Mouse (Mus musculus) neural tube, embryonic 14.5 days (tissue): ENCODE results near the gene Gm20532. TPM values are rescaled to one million over a fixed set of nuclear protein-coding genes. Genes with fewer than 3 reads are reported as not detected.
A peak's percentile ranks its signal among the peaks of the same experiment; 100 is the strongest.

ENCODE experiments used
- ATAC-seq: fragments of 200-750 bp; cut with Nextera tagmentation; 2 replicates; pipeline ENCODE4 v1.8.0; 2017; ENCODE audit warnings: low read depth, mild to moderate bottlenecking, moderate TSS enrichment, moderate library complexity
- H3K27ac ChIP-seq: fragments of 300-500 bp; sonication (generic); 2 replicates; pipeline ENCODE4 v1.5.1; 2014; ENCODE audit warnings: low read depth, mild to moderate bottlenecking, control low read depth, low read length, moderate library complexity, mixed read lengths
- H3K27me3 ChIP-seq: fragments of 300-500 bp; sonication (generic); 2 replicates; pipeline ENCODE4 v1.6.1; 2014; ENCODE audit warnings: low read length; ENCODE audit not compliant: control insufficient read depth, insufficient read depth
- H3K36me3 ChIP-seq: fragments of 300-500 bp; sonication (generic); 2 replicates; pipeline ENCODE4 v1.6.1; 2014; ENCODE audit warnings: low read length, mixed read lengths; ENCODE audit not compliant: control insufficient read depth, insufficient read depth
- H3K4me1 ChIP-seq: fragments of 300-500 bp; sonication (generic); 2 replicates; pipeline ENCODE4 v1.6.1; 2014; ENCODE audit warnings: low read length; ENCODE audit not compliant: control insufficient read depth, insufficient read depth
- H3K4me2 ChIP-seq: fragments of 300-500 bp; sonication (generic); 2 replicates; pipeline ENCODE4 v1.6.1; 2014; ENCODE audit warnings: mild to moderate bottlenecking, low read depth, low read length, control low read depth
- H3K4me3 ChIP-seq: fragments of 300-500 bp; sonication (generic); 2 replicates; pipeline ENCODE4 v1.5.1; 2014; ENCODE audit warnings: low read depth, low read length, control low read depth, mixed read lengths
- H3K9ac ChIP-seq: fragments of 300-500 bp; sonication (generic); replicated peaks from 2 replicates; pipeline ENCODE4 v1.6.1; 2014; ENCODE audit warnings: low read depth, mild to moderate bottlenecking, control low read depth, low read length, mixed read lengths
- H3K9me3 ChIP-seq: fragments of 300-500 bp; sonication (generic); 2 replicates; pipeline ENCODE4 v1.6.1; 2016; ENCODE audit warnings: low read length; ENCODE audit not compliant: control insufficient read depth
- WGBS: fragments of 180-500 bp; shearing (Covaris S2); extraction: QIAGEN DNeasy Blood & Tissue Kit; methylation state at CpG from one replicate; pipeline ENCODE4 v1.1.7; 2014; 5-methylcytosine and 5-hydroxymethylcytosine counted together
- polyA plus RNA-seq: library from polyadenylated mRNA; unstranded; fragments of >200 nt; fragmentation: Nextera tagmentation; extraction: Ambion mirVana; gene quantifications from 2 replicates; pipeline ENCODE4 v1.2.1, GENCODE M21; 2014

The Gm20532 gene
- polyA plus RNA-seq, 1 experiment from 2014 or later: not detected

- ATAC-seq: peak; percentile 56
- 70% methylated on average over 3 of the region's 3 CpGs for WGBS
- H3K36me3 ChIP-seq: no peaks in the 10 kb centered on the region
- no peaks in the 10 kb centered on the region for H3K27me3 ChIP-seq
- no peak overlapping the region for H3K4me3 ChIP-seq
- H3K9ac ChIP-seq: no peak overlapping the region
- peak overlapping the region; percentile 22 for H3K27ac ChIP-seq
- no peak overlapping the region for H3K4me2 ChIP-seq
- H3K9me3 ChIP-seq: no peaks in the 10 kb centered on the region
- peaks cover 13% of the 10 kb centered on the region; the same call in 1 of the 2 replicates for H3K4me1 ChIP-seq
Observed at GRCm38 (mm10) chr2:26550205-26550604, 36.2 kb upstream of the Gm20532 start.

- Histone ChIP-seq H3K4me2 (no peak overlapping the region), H3K27ac (peak overlapping the region; percentile 22; the same call in 1 of the 2 replicates), H3K4me1 (peaks cover 13% of the 10 kb centered on the region; the same call in 1 of the 2 replicates), H3K36me3 (no peaks in the 10 kb centered on the region), H3K9ac (no peak overlapping the region), H3K27me3 (no peaks in the 10 kb centered on the region), H3K4me3 (no peak overlapping the region), H3K9me3 (no peaks in the 10 kb centered on the region)
- 0 out of 2 replicates have a peak, but pooled peaks have one; percentile 38 for ATAC-seq
- WGBS: 58% methylated on average over 3 of the region's 3 CpGs
Observed at GRCm38 (mm10) chr2:26550777-26551176, 35.7 kb upstream of the Gm20532 start.

- Histone ChIP-seq H3K27ac (no peak overlapping the region), H3K27me3 (no peaks in the 10 kb centered on the region), H3K36me3 (no peaks in the 10 kb centered on the region), H3K9ac (no peak overlapping the region), H3K9me3 (no peaks in the 10 kb centered on the region), H3K4me3 (no peak overlapping the region), H3K4me2 (no peak overlapping the region), H3K4me1 (peaks cover 13% of the 10 kb centered on the region; the same call in 1 of the 2 replicates)
- 78% methylated on average over 8 of the region's 8 CpGs for WGBS
- ATAC-seq: no peak
Observed at GRCm38 (mm10) chr2:26551446-26551845, 35.0 kb upstream of the Gm20532 start.

- Histone ChIP-seq H3K4me2 (no peak overlapping the region), H3K9ac (no peak overlapping the region), H3K27me3 (no peaks in the 10 kb centered on the region), H3K9me3 (no peaks in the 10 kb centered on the region), H3K36me3 (no peaks in the 10 kb centered on the region), H3K27ac (no peak overlapping the region), H3K4me3 (no peak overlapping the region), H3K4me1 (peaks cover 13% of the 10 kb centered on the region; the same call in 1 of the 2 replicates)
- no peak for ATAC-seq
- 95% methylated on average over 2 of the region's 2 CpGs for WGBS
Observed at GRCm38 (mm10) chr2:26552066-26552465, 34.4 kb upstream of the Gm20532 start.

GRCm38 (mm10) chr2:26553904-26554303 is 32.5 kb upstream of the Gm20532 start:
- H3K9me3 ChIP-seq: no peaks in the 10 kb centered on the region
- H3K4me3 ChIP-seq: no peak overlapping the region
- H3K27ac ChIP-seq: no peak overlapping the region
- H3K4me2 ChIP-seq: no peak overlapping the region
- H3K9ac ChIP-seq: no peak overlapping the region
- WGBS: 90% methylated on average over 9 of the region's 9 CpGs
- H3K36me3 ChIP-seq: no peaks in the 10 kb centered on the region
- no peak for ATAC-seq
- H3K4me1 ChIP-seq: peaks cover 11% of the 10 kb centered on the region; the same call in 1 of the 2 replicates
- no peaks in the 10 kb centered on the region for H3K27me3 ChIP-seq

- H3K36me3 ChIP-seq: no peaks in the 10 kb centered on the region
- H3K27ac ChIP-seq: no peak overlapping the region
- no peak overlapping the region for H3K9ac ChIP-seq
- no peak overlapping the region for H3K4me3 ChIP-seq
- H3K27me3 ChIP-seq: no peaks in the 10 kb centered on the region
- H3K4me2 ChIP-seq: no peak overlapping the region
- peaks cover 7% of the 10 kb centered on the region; the same call in 1 of the 2 replicates for H3K4me1 ChIP-seq
- 83% methylated on average over 4 of the region's 4 CpGs for WGBS
- no peak for ATAC-seq
- no peaks in the 10 kb centered on the region for H3K9me3 ChIP-seq
Observed at GRCm38 (mm10) chr2:26555076-26555475, 31.4 kb upstream of the Gm20532 start.

- no peaks in the 10 kb centered on the region for H3K36me3 ChIP-seq
- H3K4me2 ChIP-seq: no peak overlapping the region
- H3K27ac ChIP-seq: no peak overlapping the region
- no peaks in the 10 kb centered on the region for H3K4me1 ChIP-seq
- no peak overlapping the region for H3K4me3 ChIP-seq
- no peak for ATAC-seq
- WGBS: 73% methylated on average over 4 of the region's 4 CpGs
- no peaks in the 10 kb centered on the region for H3K9me3 ChIP-seq
- H3K9ac ChIP-seq: no peak overlapping the region
- H3K27me3 ChIP-seq: no peaks in the 10 kb centered on the region
Observed at GRCm38 (mm10) chr2:26556535-26556993, 29.9 kb upstream of the Gm20532 start.

- H3K27me3 ChIP-seq: no peaks in the 10 kb centered on the region
- H3K9ac ChIP-seq: no peak overlapping the region
- no peaks in the 10 kb centered on the region for H3K4me1 ChIP-seq
- no peak overlapping the region for H3K27ac ChIP-seq
- WGBS: 76% methylated on average over 5 of the region's 5 CpGs
- H3K36me3 ChIP-seq: no peaks in the 10 kb centered on the region
- H3K9me3 ChIP-seq: no peaks in the 10 kb centered on the region
- ATAC-seq: no peak
- H3K4me3 ChIP-seq: no peak overlapping the region
- no peak overlapping the region for H3K4me2 ChIP-seq
Observed at GRCm38 (mm10) chr2:26560506-26560905, 25.9 kb upstream of the Gm20532 start.

GRCm38 (mm10) chr2:26561351-26562016 is 25.0 kb upstream of the Gm20532 start:
- Histone ChIP-seq H3K4me1 (no peaks in the 10 kb centered on the region), H3K27me3 (no peaks in the 10 kb centered on the region), H3K4me3 (no peak overlapping the region), H3K9me3 (no peaks in the 10 kb centered on the region), H3K27ac (no peak overlapping the region), H3K36me3 (no peaks in the 10 kb centered on the region), H3K4me2 (no peak overlapping the region), H3K9ac (no peak overlapping the region)
- ATAC-seq: peak; percentile 63; the same call in 1 of the 2 replicates
- 38% methylated on average over 6 of the region's 6 CpGs for WGBS
